Mouse (Mus musculus): ENCODE results near the gene Unc13a.

The Unc13a gene

GRCm38 (mm10) chr8:71686143-71686734 lies 14.7 kb upstream of the Unc13a start:
- DNase-seq = no peak

- no peak for DNase-seq
Measured at GRCm38 (mm10) chr8:71685573-71685972, 14.0 kb upstream of the Unc13a start.

GRCm38 (mm10) chr8:71684701-71685100 lies 13.1 kb upstream of the Unc13a start:
- DNase-seq = no peak

GRCm38 (mm10) chr8:71682832-71683231 lies 11.3 kb upstream of the Unc13a start:
- no peak for DNase-seq

- DNase-seq = no peak
Measured at GRCm38 (mm10) chr8:71681369-71681915, 9.9 kb upstream of the Unc13a start.

- no peak for DNase-seq
Measured at GRCm38 (mm10) chr8:71680471-71680870, 8.9 kb upstream of the Unc13a start.

GRCm38 (mm10) chr8:71679550-71680168 lies 8.1 kb upstream of the Unc13a start:
- no peak for DNase-seq

GRCm38 (mm10) chr8:71679116-71679515 lies 7.6 kb upstream of the Unc13a start:
- DNase-seq = no peak

- DNase-seq = no peak
Measured at GRCm38 (mm10) chr8:71678216-71678615, 6.7 kb upstream of the Unc13a start.

- peak in 1 of 2 experiments; percentile 55 for DNase-seq
Measured at GRCm38 (mm10) chr8:71677555-71677954, 6.0 kb upstream of the Unc13a start.

GRCm38 (mm10) chr8:71676803-71677202 lies 5.2 kb upstream of the Unc13a start:
- no peak for DNase-seq

- peak; percentile 74 to 77 for DNase-seq
Measured at GRCm38 (mm10) chr8:71676020-71676741, 4.6 kb upstream of the Unc13a start, which contains the start of gene Jak3. Gene Jak3 (plus strand): TSS chr8:71676296.

GRCm38 (mm10) chr8:71675456-71676019 lies 4.0 kb upstream of the Unc13a start:
- no peak for DNase-seq

- DNase-seq = no peak
Measured at GRCm38 (mm10) chr8:71674071-71674470, 2.5 kb upstream of the Unc13a start.

GRCm38 (mm10) chr8:71672168-71672735 lies 695 bp upstream of the Unc13a start:
- DNase-seq = no peak

GRCm38 (mm10) chr8:71670621-71671548 lies 672 bp downstream of the Unc13a start:
- DNase-seq = peak; percentile 17 to 47

GRCm38 (mm10) chr8:71670198-71670597 lies 1.4 kb downstream of the Unc13a start:
- DNase-seq = no peak

- peak; percentile 38 to 51 for DNase-seq
Measured at GRCm38 (mm10) chr8:71668220-71668975, 3.2 kb downstream of the Unc13a start.

- DNase-seq = no peak
Measured at GRCm38 (mm10) chr8:71667256-71667655, 4.3 kb downstream of the Unc13a start.

GRCm38 (mm10) chr8:71666855-71667254 lies 4.7 kb downstream of the Unc13a start:
- DNase-seq = no peak
